Mouse (Mus musculus): ENCODE data around the gene Ccdc60.
"Not testable (repeated sequence)": the region's sequence is repeated elsewhere in the genome, so short reads cannot be mapped to it uniquely, and the experiment has no call there.

Ccdc60 gene

GRCm38 (mm10) chr5:116288849-116289570, at the start of gene Ccdc60:
Gene Ccdc60, minus strand, starts transcription at chr5:116288985.
- no peak for DNase-seq (ENCODE audit: low spot score in 2 of 2)

DNA sequence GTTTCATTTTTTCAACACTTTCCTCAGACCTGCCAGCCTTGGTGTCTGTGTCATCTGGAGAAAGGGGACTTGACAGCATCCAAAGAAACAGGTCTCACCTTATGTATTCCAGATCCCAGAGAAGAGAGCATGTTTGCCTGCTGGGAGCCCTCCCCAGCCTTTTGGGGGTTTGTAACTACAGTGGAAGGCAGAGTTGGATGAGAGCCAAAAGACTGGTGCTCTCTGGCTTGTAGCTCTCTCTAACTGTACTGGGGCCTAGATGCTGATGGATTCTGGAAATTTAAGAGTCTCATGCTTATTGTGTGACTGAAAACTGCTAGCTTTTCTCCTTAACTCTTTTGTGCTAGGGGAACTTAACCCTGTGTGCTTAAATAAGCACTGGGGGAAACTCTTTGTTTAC, 47.4 kb upstream of the Ccdc60 start:
- DNase-seq (ENCODE audit: low spot score in 2 of 2): no peak

GRCm38 (mm10) chr5:116328911-116329310, 40.1 kb upstream of the Ccdc60 start:
- DNase-seq (ENCODE audit: low spot score in 2 of 2): no peak

- DNase-seq (ENCODE audit: low spot score in 2 of 2): no peak
Measured at GRCm38 (mm10) chr5:116323401-116323800, 34.6 kb upstream of the Ccdc60 start.

DNA sequence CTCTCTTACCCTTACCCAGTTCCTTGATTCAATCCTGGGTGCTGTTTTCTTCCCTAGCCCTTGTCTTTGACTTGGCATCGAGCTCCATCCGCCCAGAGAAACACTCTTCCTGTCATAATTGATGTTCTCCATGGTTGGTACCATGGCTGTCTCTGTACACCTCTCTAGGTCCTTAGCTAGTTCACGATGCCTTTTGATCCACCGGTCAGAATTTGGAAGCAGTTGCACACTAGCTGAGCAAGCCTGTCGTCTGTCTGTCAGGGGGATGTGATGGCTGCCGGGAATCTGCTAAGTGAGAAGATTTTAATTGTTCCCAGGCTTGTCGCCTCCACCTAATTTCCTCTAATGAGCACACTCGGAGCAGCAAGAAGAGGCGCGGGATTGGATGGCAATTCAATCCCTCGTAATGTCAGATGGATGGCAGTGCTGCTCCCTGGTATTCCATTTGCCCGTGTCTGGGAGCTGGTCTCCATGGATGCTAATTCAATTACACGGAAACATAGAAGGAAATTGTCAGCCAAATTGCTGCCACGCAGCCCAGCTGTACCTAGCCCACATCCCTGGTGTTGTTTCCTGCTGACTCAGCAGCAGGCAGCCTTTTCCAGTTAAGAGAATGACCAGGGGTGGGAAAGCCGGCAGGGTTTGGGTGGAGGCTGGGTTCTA, 33.7 kb upstream of the Ccdc60 start:
- DNase-seq (ENCODE audit: low spot score in 2 of 2): no peak

- DNase-seq (ENCODE audit: low spot score in 2 of 2): no peak
Measured at GRCm38 (mm10) chr5:116313711-116314110, 24.9 kb upstream of the Ccdc60 start.

- no peak for DNase-seq (ENCODE audit: low spot score in 2 of 2)
Measured at GRCm38 (mm10) chr5:116312111-116312737, 23.4 kb upstream of the Ccdc60 start.

GRCm38 (mm10) chr5:116311636-116312035, 22.9 kb upstream of the Ccdc60 start:
- DNase-seq (ENCODE audit: low spot score in 2 of 2): no peak

DNA sequence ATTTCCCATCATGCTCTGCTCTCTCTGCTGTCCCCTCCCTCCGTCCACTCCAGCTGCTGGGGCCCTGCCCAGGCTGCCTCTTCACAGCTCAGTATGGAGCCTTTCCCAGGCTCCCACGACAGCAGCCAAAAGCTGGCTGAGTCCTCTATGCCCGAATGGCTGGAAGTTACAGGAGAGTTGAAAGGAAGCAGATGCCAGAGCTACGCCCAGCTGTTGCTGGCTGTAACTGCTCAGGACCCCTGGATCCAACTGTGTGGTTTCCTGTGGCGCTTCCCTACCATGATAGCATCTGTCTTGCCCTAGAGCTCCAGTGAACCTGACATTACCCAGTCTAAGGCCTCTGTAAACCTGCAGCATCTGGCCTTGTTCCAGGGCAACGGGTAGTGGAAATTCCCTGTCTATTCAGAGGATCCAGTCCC, 20.6 kb upstream of the Ccdc60 start:
- DNase-seq (ENCODE audit: low spot score in 2 of 2): no peak

- no peak for DNase-seq (ENCODE audit: low spot score in 2 of 2)
Measured at GRCm38 (mm10) chr5:116305557-116305956, 16.8 kb upstream of the Ccdc60 start.

- not testable (repeated sequence) for DNase-seq (ENCODE audit: low spot score in 2 of 2)
Measured at GRCm38 (mm10) chr5:116305146-116305545, 16.4 kb upstream of the Ccdc60 start.

GRCm38 (mm10) chr5:116300984-116301383, 12.2 kb upstream of the Ccdc60 start:
- DNase-seq (ENCODE audit: low spot score in 2 of 2): no peak

GRCm38 (mm10) chr5:116293501-116293900, 4.7 kb upstream of the Ccdc60 start:
- DNase-seq (ENCODE audit: low spot score in 2 of 2): no peak

DNA sequence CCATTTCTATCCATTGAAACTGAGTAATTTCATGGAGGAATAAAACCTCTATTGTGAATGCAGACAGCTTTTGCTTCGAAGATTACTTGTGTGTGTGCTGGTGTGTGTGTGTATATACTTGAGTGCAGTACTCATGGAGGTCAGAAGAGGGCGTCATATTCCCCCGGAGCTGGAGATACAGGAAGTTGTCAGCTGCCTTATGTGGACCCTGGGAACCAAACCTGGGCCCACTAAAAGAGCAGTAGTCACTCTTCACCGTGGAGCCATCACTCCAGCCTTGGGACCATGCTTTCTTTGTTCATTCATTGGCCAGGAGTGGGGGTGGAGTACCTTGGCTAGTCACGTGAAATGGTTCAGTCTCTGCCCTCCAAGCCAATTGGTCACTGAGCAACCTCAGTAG, 1.8 kb upstream of the Ccdc60 start:
- no peak for DNase-seq (ENCODE audit: low spot score in 2 of 2)

GRCm38 (mm10) chr5:116289897-116290296, 1.1 kb upstream of the Ccdc60 start:
- no peak for DNase-seq (ENCODE audit: low spot score in 2 of 2)

- DNase-seq (ENCODE audit: low spot score in 2 of 2): no peak
Measured at GRCm38 (mm10) chr5:116288183-116288582, 602 bp downstream of the Ccdc60 start.

DNA sequence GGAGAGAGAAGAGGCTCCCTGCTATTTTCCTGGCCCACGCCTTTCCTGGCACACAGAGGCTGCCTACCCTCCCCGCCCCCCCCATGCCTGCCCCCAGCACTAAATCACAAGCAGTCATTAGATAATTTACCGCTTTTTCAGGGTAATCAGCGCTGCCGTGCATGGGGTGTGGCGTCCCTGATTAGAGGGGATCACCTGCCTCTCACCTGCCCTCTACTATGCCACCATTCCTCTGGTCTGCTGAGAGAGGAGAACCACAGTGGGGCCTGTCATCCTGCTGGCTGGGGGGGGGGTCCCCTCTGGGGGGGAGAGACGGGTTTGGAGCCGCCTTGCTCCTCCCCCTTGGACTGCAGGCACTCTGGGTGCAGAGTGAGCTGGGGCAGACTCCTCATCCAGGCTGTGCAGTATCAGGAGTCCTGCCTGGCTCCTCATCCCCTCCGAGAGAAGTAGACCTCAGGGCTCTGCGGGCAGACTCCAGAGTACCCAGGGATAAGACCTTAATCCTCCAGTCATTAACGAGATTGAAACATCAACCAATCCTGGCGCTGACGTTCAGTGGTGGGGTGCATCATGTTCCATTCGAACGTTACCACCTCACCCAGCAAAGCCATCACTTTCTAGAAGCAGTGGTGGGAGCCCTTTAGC, 3.1 kb downstream of the Ccdc60 start:
- no peak for DNase-seq (ENCODE audit: low spot score in 2 of 2)

DNA sequence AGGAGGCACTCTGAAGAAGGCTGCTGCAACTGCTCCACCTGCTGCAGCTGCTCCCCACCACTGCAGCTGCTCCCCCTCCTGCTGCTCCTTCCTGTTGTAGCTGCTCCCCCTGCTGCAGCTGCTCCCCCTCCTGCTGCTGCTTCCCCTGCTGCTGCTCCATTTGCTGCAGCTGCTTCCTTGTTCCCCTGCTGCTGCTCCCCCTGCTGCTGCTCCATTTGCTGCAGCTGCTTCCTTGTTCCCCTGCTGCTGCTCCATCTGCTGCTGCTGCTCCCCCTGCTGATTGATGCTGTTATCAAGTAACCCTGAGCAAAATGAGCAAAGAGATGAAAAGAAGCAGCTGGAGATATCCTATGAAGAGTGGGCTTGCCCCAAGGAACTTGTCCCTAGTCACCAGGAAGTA, 8.3 kb downstream of the Ccdc60 start:
- DNase-seq (ENCODE audit: low spot score in 2 of 2): no peak

DNA sequence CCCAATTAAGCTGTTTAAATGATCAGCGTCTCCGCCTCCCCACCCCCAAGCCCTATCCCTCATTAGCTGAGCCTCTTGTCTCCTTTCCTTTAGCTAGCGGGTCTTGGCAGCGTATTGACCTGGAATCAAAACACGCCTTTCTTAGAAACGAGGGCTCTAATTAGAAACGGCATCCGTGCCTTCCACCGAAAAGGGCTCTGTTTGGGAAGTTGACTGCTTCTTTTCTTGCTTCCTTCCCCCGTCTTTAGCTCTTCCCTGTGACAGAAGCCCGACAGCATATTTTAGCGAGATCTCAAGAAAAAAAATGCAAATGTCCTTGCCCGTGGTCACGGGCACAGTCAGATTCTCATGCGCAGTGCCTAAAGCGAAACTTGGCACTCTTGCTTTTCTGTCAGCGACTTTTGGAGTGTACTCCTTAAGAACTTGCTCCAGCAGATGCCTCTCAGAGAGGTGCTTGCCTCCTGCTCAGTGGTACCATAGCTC, 10.3 kb downstream of the Ccdc60 start:
- DNase-seq (ENCODE audit: low spot score in 2 of 2): no peak

DNA sequence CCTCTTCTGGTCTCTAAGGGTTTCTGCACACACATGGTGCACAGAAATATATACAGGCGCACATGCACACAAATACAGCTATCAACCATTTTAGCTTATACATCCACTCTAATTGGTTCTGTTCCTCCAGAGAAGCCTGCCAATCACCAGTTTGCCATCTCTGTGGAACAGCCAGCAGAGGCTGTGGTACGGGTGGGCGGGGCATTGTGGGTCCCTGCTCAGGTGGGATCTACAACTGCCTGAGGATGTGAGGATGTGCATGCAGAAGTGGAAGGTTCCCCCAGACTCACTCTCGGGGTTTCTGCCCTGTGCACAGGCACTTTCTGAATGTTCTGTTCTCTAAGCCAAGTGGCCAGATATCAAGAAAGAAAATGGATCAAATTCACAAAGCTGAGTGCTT, 10.8 kb downstream of the Ccdc60 start:
- no peak for DNase-seq (ENCODE audit: low spot score in 2 of 2)

DNA sequence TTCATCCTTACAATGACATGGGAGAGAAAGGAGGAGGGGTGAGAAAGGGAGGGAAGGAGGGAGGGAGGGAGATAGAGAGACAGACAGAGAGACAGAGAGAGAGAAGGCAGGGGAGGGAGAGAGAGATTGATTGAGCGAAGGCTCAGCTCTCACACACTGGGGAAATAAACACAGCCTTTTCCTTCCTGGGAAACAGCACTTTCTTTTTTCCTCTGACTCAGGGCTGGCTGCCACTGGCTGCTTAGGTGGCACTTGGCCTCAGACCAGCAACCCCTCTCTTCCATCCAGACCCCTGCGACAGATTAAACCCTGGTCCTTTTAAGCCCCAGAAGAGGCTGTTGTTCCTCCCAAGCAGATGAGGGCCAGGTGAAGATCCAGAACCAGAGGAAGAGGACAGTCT, 14.0 kb downstream of the Ccdc60 start:
- no peak for DNase-seq (ENCODE audit: low spot score in 2 of 2)

GRCm38 (mm10) chr5:116274365-116274764, 14.4 kb downstream of the Ccdc60 start:
- DNase-seq (ENCODE audit: low spot score in 2 of 2): no peak
